Mouse (Mus musculus): ENCODE results near the gene Mgat4a.

- TF ChIP-seq CTCF (IDR thresholded peaks at IDR 0.05; ENCODE audit: borderline replicate concordance, insufficient read depth, low read depth, low read length) (no peak), POLR2A (IDR thresholded peaks at IDR 0.05; ENCODE audit: borderline replicate concordance, insufficient read depth, low read length) (no peak)
These were observed 3.4 kb upstream of the Mgat4a start for GRCm38 (mm10) chr1:37544251-37544650.

Measured in cerebellum, adult 2 months (tissue).